Mouse (Mus musculus) CD4-positive helper T cell, adult 2 months (primary cell): ENCODE measurements at regions not wholly inside any gene's neighbourhood (a gene's known extent, or its start where the extent isn't known, plus 50 kb on each side); places are given as distances from the start of the nearest gene placed in this dataset.
"Not testable (repeated sequence)": the region's sequence is repeated elsewhere in the genome, so short reads cannot be mapped to it uniquely, and the experiment has no call there.

Source experiments
- DNase-seq: peaks from one replicate; pipeline ENCODE4 v3.0.0-alpha.2; 2012; ENCODE audit warnings: low read depth, missing footprints, low spot score

- no peak for DNase-seq
These were observed 86.3 kb downstream of the Kcnk1 start for GRCm38 (mm10) chr8:126081279-126081678.

- DNase-seq = no peak
These were observed 87.9 kb downstream of the Kcnk1 start for GRCm38 (mm10) chr8:126082827-126083226.

GRCm38 (mm10) chr8:126090772-126091171, 95.8 kb downstream of the Kcnk1 start:
- no peak for DNase-seq

GRCm38 (mm10) chr8:126094005-126094404, 99.0 kb downstream of the Kcnk1 start:
- no peak for DNase-seq

GRCm38 (mm10) chr8:126096056-126096455, 101.1 kb downstream of the Kcnk1 start:
- no peak for DNase-seq

GRCm38 (mm10) chr8:126096636-126097170, 101.7 kb downstream of the Kcnk1 start:
- no peak for DNase-seq

GRCm38 (mm10) chr8:126098886-126099285, 103.9 kb downstream of the Kcnk1 start:
- no peak for DNase-seq

- no peak for DNase-seq
These were observed 104.9 kb downstream of the Kcnk1 start for GRCm38 (mm10) chr8:126099889-126100288.

GRCm38 (mm10) chr8:126105043-126105442, 110.1 kb downstream of the Kcnk1 start:
- DNase-seq = no peak

GRCm38 (mm10) chr8:126126041-126126440, 131.1 kb downstream of the Kcnk1 start:
- DNase-seq = no peak

- no peak for DNase-seq
These were observed 137.1 kb downstream of the Kcnk1 start for GRCm38 (mm10) chr8:126132076-126132475.

GRCm38 (mm10) chr8:126132918-126133317, 137.9 kb downstream of the Kcnk1 start:
- not testable (repeated sequence) for DNase-seq

- no peak for DNase-seq
These were observed 140.1 kb downstream of the Kcnk1 start for GRCm38 (mm10) chr8:126135100-126135499.

GRCm38 (mm10) chr8:126135573-126135972, 140.6 kb downstream of the Kcnk1 start:
- DNase-seq = no peak

- DNase-seq = no peak
These were observed 142.0 kb downstream of the Kcnk1 start for GRCm38 (mm10) chr8:126136946-126137345.

- no peak for DNase-seq
These were observed 142.5 kb downstream of the Kcnk1 start for GRCm38 (mm10) chr8:126137452-126137851.

GRCm38 (mm10) chr8:126138645-126139545, 143.9 kb downstream of the Kcnk1 start:
- no peak for DNase-seq

GRCm38 (mm10) chr8:126139546-126139870, 144.5 kb downstream of the Kcnk1 start:
- no peak for DNase-seq

GRCm38 (mm10) chr8:126140998-126141397, 146.0 kb downstream of the Kcnk1 start:
- no peak for DNase-seq

- peak; percentile 20 for DNase-seq
These were observed 146.8 kb upstream of the Slc35f3 start for GRCm38 (mm10) chr8:126151527-126151926.

GRCm38 (mm10) chr8:126153955-126154354, 144.4 kb upstream of the Slc35f3 start:
- no peak for DNase-seq

GRCm38 (mm10) chr8:126157452-126158185, 140.7 kb upstream of the Slc35f3 start:
- DNase-seq = no peak

GRCm38 (mm10) chr8:126159485-126159884, 138.9 kb upstream of the Slc35f3 start:
- DNase-seq = no peak
